Mouse (Mus musculus) testis, adult 2 months (tissue): ENCODE measurements around the gene Fcgrt.
"Not testable (repeated sequence)": the region's sequence is repeated elsewhere in the genome, so short reads cannot be mapped to it uniquely, and the experiment has no call there.

Experiments
- CTCF ChIP-seq: fragments of 200-500 bp; IDR thresholded peaks from 2 replicates; pipeline ENCODE4 v1.5.1; 2012; ENCODE audit warnings: low read depth, mild to moderate bottlenecking, inconsistent platforms, low read length, moderate library complexity; ENCODE audit not compliant: control insufficient read depth, insufficient read depth, insufficient replicate concordance
- POLR2A ChIP-seq: fragments of 200-500 bp; IDR thresholded peaks from 2 replicates; pipeline ENCODE4 v1.6.1; 2012; ENCODE audit warnings: low read depth, mild to moderate bottlenecking, inconsistent platforms, low read length, moderate library complexity; ENCODE audit not compliant: control insufficient read depth

GRCm38 (mm10) chr7:45110089-45110488 lies 6.4 kb upstream of the Fcgrt start:
- not testable (repeated sequence) for TF ChIP-seq POLR2A, CTCF
